Mouse (Mus musculus) mouse embryonic stem cell (cell line): ENCODE results near the gene Tdpoz1.
"Not testable (repeated sequence)": the region's sequence is repeated elsewhere in the genome, so short reads cannot be mapped to it uniquely, and the experiment has no call there.

Source experiments
- in situ Hi-C, 2 experiments: fragments of 300-500 bp; cut with MboI; formaldehyde crosslinking; loops; 1 replicate in 1 of 2; 3 replicates in 1 of 2; pipeline ENCODE4 v1.14.3; 2019 to 2020; ENCODE audit warnings: low sequenced_read_pairs in 2 of 2, low pct_unique_long_range_greater_than_20kb in 1 of 2, mixed read lengths in 1 of 2; ENCODE audit not compliant: unreplicated experiment in 1 of 2

The Tdpoz1 gene

GRCm38 (mm10) chr3:93676210-93676609 lies at the start of gene Tdpoz1:
Tdpoz1 (minus strand) TSS chr3:93676310.
- in situ Hi-C loops: not testable (repeated sequence)

GRCm38 (mm10) chr3:93708969-93709637 lies 33.0 kb upstream of the Tdpoz1 start:
- in situ Hi-C loops: not testable (repeated sequence)

GRCm38 (mm10) chr3:93692970-93693369 lies 16.9 kb upstream of the Tdpoz1 start, which contains the start of gene Gm37596:
Gm37596 (minus strand) TSS chr3:93693070.
- in situ Hi-C loops: not testable (repeated sequence)

GRCm38 (mm10) chr3:93670805-93671503 lies 5.2 kb downstream of the Tdpoz1 start:
- in situ Hi-C loops: loop anchor here in 1 of 2 experiments (25.0 kb wide), 1 partner anchor 91 kb away; the partner anchor contains the start of gene Gm5773

DNA sequence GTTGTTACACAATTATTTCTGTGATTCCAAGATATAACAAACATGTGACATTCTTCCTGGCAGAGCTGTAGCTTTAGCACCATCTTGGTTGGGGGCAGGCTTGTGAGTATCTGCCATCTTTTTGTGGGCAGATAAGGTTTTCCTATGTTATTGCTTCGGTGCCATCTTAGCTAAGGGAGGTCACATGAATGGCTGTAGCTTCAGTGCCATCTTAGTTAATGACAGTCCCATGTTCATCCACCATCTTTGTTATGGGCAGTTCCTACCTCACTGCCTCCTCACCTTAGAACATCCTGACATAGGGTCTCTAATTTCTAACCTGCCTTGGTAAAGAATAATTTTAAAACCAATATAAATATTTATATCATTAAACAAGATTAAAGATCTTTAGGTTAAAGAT lies 21.9 kb downstream of the Tdpoz1 start:
- in situ Hi-C loops: loop anchor here in 1 of 2 experiments (25.0 kb wide), 1 partner anchor 108 kb away; the partner anchor contains the start of gene Gm5773

DNA sequence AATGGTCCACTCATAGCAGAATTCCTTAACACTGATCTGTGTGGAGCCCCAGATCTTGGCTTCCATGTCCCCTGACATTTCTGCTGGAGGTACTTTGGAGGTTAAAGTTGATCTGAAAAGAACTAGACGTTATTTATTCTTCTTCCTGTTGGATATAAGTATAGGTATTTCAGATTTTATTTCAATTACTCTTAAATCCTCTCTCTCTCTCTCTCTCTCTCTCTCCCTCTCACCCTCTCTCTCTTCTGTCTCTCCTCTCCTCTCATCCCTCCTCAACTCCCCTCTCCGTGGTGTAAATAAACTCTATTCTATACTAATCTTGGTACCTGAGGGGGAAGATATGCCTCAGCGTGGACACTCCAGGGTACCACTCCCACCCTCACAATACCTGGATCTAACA lies 23.5 kb downstream of the Tdpoz1 start, which contains the start of gene Tdpoz2:
Gene Tdpoz2 (minus strand): TSS at position 101 of the 400 bp plus-strand sequence.
- in situ Hi-C loops: loop anchor here in 1 of 2 experiments (25.0 kb wide), 1 partner anchor 110 kb away; the partner anchor contains the start of gene Gm5773

DNA sequence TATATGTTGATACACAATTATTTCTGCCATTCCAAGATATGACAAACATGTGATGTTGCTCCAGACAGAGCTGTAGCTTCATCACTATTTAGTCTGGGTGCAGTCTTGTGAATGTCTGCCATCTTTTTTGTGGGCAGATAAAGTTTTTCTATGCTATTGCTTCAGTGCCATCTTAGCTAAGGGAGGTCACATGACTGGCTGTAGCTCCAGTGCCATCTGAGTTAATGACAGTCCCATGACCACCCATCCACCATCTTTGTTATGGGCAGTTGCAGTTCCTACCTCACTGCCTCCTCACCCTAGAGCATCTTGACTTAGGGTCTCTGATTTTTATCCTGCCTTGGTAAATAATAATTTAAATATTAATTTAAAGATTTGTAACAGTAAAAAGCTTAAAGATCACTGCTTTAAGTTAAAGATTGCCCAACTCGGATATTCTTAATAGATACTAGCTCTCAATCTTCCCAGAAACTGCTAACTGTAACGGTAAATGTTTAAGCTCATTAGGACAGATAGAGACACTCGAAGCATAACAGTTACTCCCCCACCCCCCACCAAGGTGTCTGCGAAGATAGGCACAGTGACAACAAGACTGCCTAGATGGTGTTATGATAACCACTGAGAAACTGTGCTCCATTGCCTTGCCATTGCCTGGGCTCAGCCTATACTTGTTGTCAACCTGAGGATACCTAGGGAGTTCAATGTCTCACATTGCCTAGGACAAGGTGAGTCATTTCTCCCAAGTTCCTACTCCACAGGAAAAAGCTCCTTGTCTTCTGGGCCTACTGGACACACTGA lies 45.0 kb downstream of the Tdpoz1 start:
- in situ Hi-C loops: not testable (repeated sequence)
